Mouse (Mus musculus) embryonic fibroblast, embryonic 13.5 days (primary cell): ENCODE results near the gene Arl2bp.

Experiments
- CTCF ChIP-seq: IDR thresholded peaks from 2 replicates; pipeline ENCODE4 v1.5.1; 2011; ENCODE audit warnings: mild to moderate bottlenecking, control low read depth, low read length, moderate library complexity, borderline replicate concordance; ENCODE audit not compliant: insufficient read depth
- POLR2A ChIP-seq: IDR thresholded peaks from 2 replicates; pipeline ENCODE4 v1.6.1; 2011; ENCODE audit warnings: low read depth, mild to moderate bottlenecking, control low read depth, low read length, moderate library complexity

DNA sequence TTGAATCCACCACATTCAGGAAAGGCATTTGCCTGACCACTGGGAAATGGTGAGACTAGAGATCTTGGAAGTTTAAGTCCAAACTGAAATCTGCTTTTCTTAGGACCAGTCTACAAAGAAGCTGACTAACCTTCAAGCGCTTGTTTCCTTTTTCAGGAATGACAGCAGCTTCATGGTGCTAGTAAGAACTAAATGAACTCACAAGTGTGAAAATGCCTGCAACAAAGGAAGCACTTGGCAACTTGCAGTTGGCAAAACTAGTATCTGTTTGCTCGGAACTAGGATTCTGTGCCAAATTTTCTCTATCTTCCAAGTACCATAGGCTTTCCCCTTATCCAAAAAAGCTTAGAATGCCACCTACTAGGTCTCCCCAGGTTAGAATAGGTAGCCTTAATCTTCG lies 20.2 kb upstream of the Arl2bp start:
- TF ChIP-seq CTCF (no peak), POLR2A (no peak)
